Mouse (Mus musculus) 3134 (cell line): ENCODE data around the gene Kctd17.

Source experiments
- DNase-seq: peaks from one replicate; pipeline ENCODE4 v3.0.0-alpha.2; 2011; ENCODE audit warnings: low spot score; ENCODE audit not compliant: insufficient read length; ENCODE audit errors: extremely low read depth

The Kctd17 gene

DNA sequence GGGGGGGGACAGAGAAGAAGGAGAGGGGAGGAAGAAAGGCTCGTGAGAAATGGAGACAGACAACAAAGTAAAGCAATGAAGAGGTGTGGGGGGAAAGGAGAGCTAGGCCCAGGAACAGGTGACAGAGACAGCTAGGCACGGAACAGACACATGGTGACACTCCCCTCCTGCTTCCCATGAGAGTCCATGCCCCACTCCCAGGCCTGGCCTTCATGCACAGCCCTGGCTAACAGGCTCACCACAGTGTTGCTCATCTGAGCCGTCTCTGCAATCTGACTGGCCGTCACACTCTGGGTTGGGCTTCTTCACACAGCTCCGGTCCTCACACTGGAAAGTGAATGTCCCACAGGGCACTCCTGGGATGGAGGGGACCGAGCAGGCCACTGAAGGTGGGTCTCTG, 15.5 kb downstream of the Kctd17 start:
- DNase-seq, result no peak

DNA sequence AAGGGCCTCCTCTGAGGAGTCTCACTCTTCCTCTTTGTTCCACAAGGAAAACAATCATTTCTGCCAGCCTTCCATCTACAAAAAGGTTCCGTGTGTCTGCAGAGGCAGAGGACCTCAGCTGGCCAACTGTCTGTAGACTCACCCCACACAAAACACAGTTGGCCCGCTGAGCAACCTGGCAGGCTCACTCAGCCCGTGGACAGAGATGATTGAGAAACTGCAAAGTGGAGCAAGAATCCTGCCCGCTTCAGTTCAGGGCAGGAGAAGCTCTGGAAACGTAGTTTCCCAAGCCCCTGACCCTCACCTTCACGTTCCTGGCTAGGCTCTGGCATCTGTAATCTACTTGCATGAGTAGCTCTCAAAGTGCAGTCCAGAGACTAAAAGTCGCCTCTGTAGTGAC, 18.8 kb downstream of the Kctd17 start:
- no peak for DNase-seq

DNA sequence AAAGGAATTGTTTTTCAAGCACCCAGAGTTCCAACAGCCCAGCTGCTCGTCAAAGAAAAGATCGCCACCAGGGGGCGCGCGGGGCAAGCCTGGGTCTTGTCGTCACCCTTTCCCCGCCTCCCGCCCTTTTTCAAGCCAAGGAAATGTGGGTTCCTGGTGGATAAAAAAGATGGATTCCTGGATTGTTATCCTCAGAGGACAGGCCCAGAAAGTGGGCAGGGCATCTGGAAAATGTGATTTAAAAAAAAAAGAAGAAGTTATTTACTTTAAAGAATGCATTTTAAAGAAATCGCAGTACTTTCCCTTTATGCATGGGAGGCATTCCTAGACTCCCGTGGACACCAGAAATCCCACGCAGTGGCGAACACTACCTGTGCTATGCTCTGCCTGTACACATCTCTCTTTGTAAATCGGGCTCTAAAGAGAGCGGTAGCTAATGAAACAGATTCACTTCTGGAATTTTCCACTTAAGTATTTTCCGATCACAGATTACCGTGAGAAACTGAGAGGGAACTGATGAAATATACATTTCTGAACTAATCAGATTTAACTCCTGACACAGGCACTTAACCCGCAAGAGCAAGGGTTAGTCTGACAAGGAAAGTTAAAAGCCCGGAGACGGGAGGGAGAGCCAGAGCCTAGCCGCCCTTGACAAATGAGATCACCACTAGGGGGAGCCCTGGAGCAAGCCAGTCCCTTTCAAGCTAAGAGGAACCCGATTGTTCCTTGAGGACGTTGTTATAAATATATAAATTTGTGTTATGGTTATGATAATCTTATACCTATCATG, 19.6 kb downstream of the Kctd17 start:
- peak; percentile 83 for DNase-seq

DNA sequence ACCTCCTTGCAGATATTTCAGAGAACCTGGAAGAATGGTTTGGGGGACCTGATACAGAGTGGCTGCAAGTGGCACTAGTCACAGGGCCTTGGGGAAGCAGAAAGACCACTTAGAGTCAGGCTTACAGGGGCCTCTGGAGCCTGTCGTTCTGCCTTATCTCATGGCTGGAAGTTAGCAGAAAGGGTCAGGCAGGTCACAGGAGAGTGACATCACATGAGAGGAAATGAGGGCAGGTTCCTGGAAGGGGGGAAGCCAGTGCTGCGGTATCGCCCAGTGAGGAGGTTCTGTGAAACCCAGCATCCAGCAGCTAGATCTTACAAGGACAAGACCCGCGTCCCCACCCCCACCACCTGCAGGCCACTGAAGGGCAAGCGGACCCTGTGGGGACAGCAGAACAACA, 20.8 kb downstream of the Kctd17 start:
- DNase-seq, result peak; percentile 41

DNA sequence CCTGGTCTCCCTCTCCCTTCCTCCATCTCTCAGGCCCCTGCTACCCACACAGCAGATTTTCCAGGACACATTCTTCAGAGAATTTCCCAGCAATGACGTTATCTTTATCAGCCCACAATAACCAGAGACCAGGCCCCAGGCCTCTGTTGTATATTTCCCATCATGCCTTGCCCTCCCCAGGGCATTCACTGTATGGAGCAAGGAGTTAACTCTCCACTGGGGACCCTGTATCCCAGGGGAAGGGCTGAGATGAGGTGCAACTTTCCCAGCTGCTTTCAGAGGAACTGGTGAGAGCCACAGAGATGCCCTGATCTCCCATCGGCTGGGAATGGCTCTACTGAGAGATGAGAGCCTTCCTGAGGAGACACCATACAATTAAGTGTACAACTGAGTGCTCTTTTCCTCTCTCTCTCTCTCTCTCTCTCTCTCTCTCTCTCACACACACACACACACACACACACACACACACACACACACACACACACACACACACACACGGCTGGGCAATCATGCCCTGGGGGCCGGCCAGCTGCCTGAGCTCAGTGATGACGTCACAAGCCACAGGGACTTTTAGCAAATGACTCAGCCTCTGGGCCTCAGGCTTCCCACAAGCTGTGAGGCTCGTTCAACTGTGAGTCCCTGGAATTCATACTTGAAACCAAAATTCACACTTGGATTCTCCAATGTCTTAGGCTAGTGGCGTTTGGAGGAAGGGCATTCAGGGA, 21.5 kb downstream of the Kctd17 start:
- peak; percentile 90 for DNase-seq

- no peak for DNase-seq
Measured at GRCm38 (mm10) chr15:78450419-78450768, 22.0 kb downstream of the Kctd17 start.

DNA sequence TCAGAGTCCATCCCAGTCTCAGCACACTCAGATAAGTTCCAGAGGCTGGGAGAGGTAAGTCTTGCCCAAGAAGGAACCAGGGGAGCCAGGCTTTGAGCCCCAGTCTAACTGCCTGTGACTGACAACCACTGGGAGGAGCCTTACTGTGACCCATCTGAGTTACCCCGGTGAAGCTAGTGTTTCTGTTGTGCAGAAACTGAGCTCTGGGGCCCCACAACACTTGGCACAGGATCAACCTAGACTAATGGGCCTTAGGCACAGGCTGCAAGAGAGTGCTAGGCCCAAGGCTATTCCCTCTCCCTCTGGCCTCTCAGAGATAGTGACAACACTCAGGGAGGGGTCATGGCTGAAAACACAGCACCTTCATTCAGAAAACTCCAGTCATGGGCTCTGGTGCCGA, 22.8 kb downstream of the Kctd17 start:
- DNase-seq, result no peak

- DNase-seq, result no peak
Measured at GRCm38 (mm10) chr15:78452929-78453328, 24.6 kb downstream of the Kctd17 start.

GRCm38 (mm10) chr15:78455168-78455567, 26.8 kb downstream of the Kctd17 start:
- DNase-seq, result no peak

DNA sequence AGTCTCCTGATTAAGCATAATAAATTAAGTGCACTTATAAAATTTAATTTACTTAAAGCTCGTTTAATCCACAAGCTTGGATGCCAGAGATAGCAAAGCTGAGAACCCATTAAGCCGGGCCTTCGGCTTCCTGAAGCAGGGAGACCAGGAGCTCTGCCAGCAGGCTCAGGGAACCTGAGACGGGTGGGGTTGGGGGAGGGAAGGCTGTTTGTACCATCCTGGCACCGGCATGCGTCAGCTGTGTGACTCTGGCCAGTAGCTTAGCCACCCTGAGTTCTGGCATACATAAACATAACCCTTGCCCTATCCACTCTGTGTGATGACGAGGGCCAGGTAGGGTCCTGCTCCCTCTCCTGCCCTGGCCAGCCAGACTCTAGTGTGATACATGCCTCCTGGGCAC, 27.7 kb downstream of the Kctd17 start:
- DNase-seq, result peak; percentile 69

GRCm38 (mm10) chr15:78457193-78457592, 28.8 kb downstream of the Kctd17 start:
- no peak for DNase-seq

GRCm38 (mm10) chr15:78462981-78463380, 34.6 kb downstream of the Kctd17 start:
- DNase-seq, result no peak

DNA sequence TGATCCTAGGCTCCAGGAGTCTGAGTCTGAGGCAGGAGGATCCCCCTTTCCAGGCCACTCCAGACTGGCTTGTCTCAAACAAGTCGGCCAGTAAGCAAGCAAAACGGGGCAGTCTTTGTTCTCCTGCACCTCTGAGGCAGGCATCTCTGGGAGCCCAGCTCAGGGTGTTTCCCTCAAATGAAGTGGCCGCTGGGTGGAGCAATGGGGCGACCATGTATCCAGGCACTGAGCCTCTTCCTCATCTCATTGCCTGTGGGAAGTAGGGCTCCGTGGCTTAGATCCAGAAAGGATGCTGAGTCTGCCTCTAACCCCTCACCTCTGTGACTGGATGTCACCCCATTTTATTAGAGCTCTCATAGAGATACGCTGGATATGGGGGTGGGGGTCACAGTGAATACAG, 38.4 kb downstream of the Kctd17 start:
- no peak for DNase-seq

GRCm38 (mm10) chr15:78467570-78467969, 39.2 kb downstream of the Kctd17 start:
- DNase-seq, result no peak

DNA sequence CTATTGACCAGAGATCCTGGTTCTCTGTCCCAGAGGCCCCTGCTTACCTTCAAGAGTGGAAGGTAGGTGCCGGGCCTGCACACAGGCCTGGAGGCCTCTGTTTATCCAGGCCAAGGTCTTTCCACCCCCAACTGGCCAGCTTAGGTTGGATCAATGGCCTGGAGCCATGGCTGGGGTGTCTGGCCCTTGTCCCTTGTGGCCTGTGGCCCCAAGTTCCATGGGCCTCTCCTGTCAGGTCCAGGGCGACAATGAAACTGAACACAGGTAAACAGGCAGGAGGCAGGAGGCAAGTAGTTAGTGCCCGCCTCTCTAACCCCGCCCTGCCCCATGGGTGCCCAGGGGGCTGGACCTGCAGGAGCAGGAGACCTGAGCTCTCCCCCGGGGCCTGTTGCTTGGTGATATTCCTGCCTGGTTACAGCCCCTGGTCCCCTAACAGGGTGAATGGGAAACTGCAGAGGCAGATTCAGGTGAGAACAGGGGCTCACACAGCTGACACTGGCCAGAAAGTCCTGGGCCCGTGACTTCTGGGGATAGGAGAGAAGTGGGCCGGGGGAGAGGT, 40.1 kb downstream of the Kctd17 start, which contains the start of gene Tmprss6:
Gene Tmprss6, minus strand, starts transcription at position 256 of the 559 bp plus-strand sequence.
- no peak for DNase-seq

- DNase-seq, result no peak
Measured at GRCm38 (mm10) chr15:78470495-78471276, 42.3 kb downstream of the Kctd17 start.

DNA sequence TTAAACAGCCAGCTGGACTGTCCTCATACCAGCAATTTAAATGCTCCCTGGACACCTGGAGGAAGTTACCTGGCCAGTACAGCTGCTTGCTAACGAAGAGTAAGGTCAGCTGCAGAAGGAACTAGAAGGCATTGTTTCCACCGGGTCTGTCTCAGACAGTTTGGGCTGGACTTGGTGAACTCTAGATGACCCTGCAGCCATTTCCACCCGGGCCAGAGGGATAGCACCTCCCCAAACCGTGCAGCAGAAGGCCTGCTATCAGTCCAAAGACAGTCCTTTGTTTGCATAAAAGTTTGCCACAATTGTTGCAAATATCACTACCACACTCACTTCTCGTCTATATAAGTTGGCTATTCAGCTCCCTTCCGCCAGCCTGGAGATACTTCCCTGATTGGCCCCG, 43.5 kb downstream of the Kctd17 start:
- DNase-seq, result no peak

GRCm38 (mm10) chr15:78473442-78473841, 45.1 kb downstream of the Kctd17 start:
- DNase-seq, result no peak

GRCm38 (mm10) chr15:78475604-78476031, 47.3 kb downstream of the Kctd17 start:
- no peak for DNase-seq

- no peak for DNase-seq
Measured at GRCm38 (mm10) chr15:78476878-78477277, 48.5 kb downstream of the Kctd17 start.

GRCm38 (mm10) chr15:78478073-78478472, 49.7 kb downstream of the Kctd17 start:
- no peak for DNase-seq
